ENCODE assay signal across 8 mouse cellular contexts in genomic region chr8:10006986-10007659, GRCm38 (mm10). TPM values are rescaled to one million over a fixed set of nuclear protein-coding genes. Genes with fewer than 3 reads are reported as not detected.
DNase-seq lines count a peak whose midpoint lies in the region; ATAC-seq and TF ChIP-seq lines count a peak whose summit lies in the region.

No protein-coding gene starts in this region.

- no peaks in the 10 kb centered on the region for H3K36me3 ChIP-seq in thymus, adult 2 months (ENCODE audit: control insufficient read depth, insufficient read depth, low read length)
- no peaks in the 10 kb centered on the region for H3K36me3 ChIP-seq in heart, embryonic 11.5 days (ENCODE audit: control insufficient read depth, insufficient read depth, low read length)
- H3K36me3 ChIP-seq in kidney, postnatal 0 days (ENCODE audit: insufficient read depth, low read length): no peaks in the 10 kb centered on the region
- no peaks in the 10 kb centered on the region for H3K36me3 ChIP-seq in liver, embryonic 14.5 days (replicated peaks; ENCODE audit: control insufficient read depth, insufficient read depth, low read depth)

- no peak for TF ChIP-seq CTCF in thymus, adult 2 months (IDR thresholded peaks at IDR 0.05; ENCODE audit: borderline replicate concordance, control insufficient read depth, extremely low read depth, insufficient read depth, low read length, poor library complexity)
- no peak for TF ChIP-seq CTCF in kidney, postnatal 0 days (IDR thresholded peaks at IDR 0.05; ENCODE audit: low read depth)
- TF ChIP-seq CTCF in liver, embryonic 14.5 days (IDR thresholded peaks at IDR 0.05; ENCODE audit: low read depth): no peak

- H3K27me3 ChIP-seq in thymus, adult 2 months (ENCODE audit: control insufficient read depth, insufficient read depth, low read length): no peaks in the 10 kb centered on the region; the same call in 1 of the 2 replicates
- peaks cover 8% of the 10 kb centered on the region; the same call in 1 of the 2 replicates for H3K27me3 ChIP-seq in heart, embryonic 11.5 days (ENCODE audit: control insufficient read depth, insufficient read depth, low read length)
- H3K27me3 ChIP-seq in kidney, postnatal 0 days (ENCODE audit: insufficient read depth, low read length): no peaks in the 10 kb centered on the region
- no peaks in the 10 kb centered on the region for H3K27me3 ChIP-seq in liver, embryonic 14.5 days (ENCODE audit: control insufficient read depth, insufficient read depth, low read length)

- no peak overlapping the region for H3K4me3 ChIP-seq in thymus, adult 2 months (ENCODE audit: control insufficient read depth, insufficient read depth, low read length)
- H3K4me3 ChIP-seq in heart, embryonic 11.5 days (ENCODE audit: low read depth, low read length): peak overlapping the region; percentile 41
- peak overlapping the region; percentile 39 for H3K4me3 ChIP-seq in kidney, postnatal 0 days (replicated peaks; ENCODE audit: low read depth, low read length)
- H3K4me3 ChIP-seq in liver, embryonic 14.5 days (ENCODE audit: insufficient read depth in 1 of 2, low read depth in 2 of 2, low read length in 2 of 2): peak overlapping the region in 1 of 2 experiments; percentile 7; a peak in 2 of 4 replicates

- TF ChIP-seq POLR2A in thymus, adult 2 months (IDR thresholded peaks at IDR 0.05; ENCODE audit: control insufficient read depth, extremely low read depth, insufficient read depth, low read length, poor library complexity): no peak

- DNase-seq in thymus, postnatal 4 days: peak; percentile 27
- DNase-seq in thymus, adult 2 months: no peak
- DNase-seq in cerebellum, postnatal 14 days: peak; percentile 55 to 61
- DNase-seq in kidney, postnatal 0 days (ENCODE audit: low spot score): peak; percentile 71
- DNase-seq in liver, embryonic 14.5 days (ENCODE audit: low read depth in 3 of 3, low spot score in 3 of 3): no peak
- DNase-seq in thymus, postnatal 10 days (ENCODE audit: low spot score in 2 of 2): no peak

- no peaks in the 10 kb centered on the region for H3K9me3 ChIP-seq in heart, embryonic 11.5 days (replicated peaks; ENCODE audit: control insufficient read depth, low read length)
- H3K9me3 ChIP-seq in kidney, postnatal 0 days (replicated peaks; ENCODE audit: low read length): no peaks in the 10 kb centered on the region
- H3K9me3 ChIP-seq in liver, embryonic 14.5 days (ENCODE audit: control insufficient read depth, low read length): no peaks in the 10 kb centered on the region

- WGBS in thymus, adult 2 months: 7% methylated on average over 29 of the region's 29 CpGs
- WGBS in heart, embryonic 11.5 days (ENCODE audit: insufficient replicate concordance): 4% methylated on average over 29 of the region's 29 CpGs
- WGBS in kidney, postnatal 0 days: 4% methylated on average over 29 of the region's 29 CpGs
- 4% methylated on average over 29 of the region's 29 CpGs for WGBS in liver, embryonic 14.5 days (ENCODE audit: insufficient replicate concordance)

- no peak overlapping the region for H3K27ac ChIP-seq in thymus, adult 2 months (ENCODE audit: control insufficient read depth, insufficient read depth, low read length)
- no peak overlapping the region for H3K27ac ChIP-seq in heart, embryonic 11.5 days (ENCODE audit: low read depth, low read length)
- H3K27ac ChIP-seq in kidney, postnatal 0 days: peak overlapping the region; percentile 81
- no peak overlapping the region for H3K27ac ChIP-seq in liver, embryonic 14.5 days

- H3K9ac ChIP-seq in heart, embryonic 11.5 days (ENCODE audit: low read depth, low read length): no peak overlapping the region
- H3K9ac ChIP-seq in kidney, postnatal 0 days (ENCODE audit: low read depth, low read length): peak overlapping the region; percentile 51
- no peak overlapping the region for H3K9ac ChIP-seq in liver, embryonic 14.5 days (replicated peaks)

- no peak for TF ChIP-seq EP300 in liver, embryonic 14.5 days (IDR thresholded peaks at IDR 0.05; ENCODE audit: low read depth)

- ATAC-seq in heart, embryonic 11.5 days (replicated peaks; ENCODE audit: insufficient number of reproducible peaks, low FRiP score, low TSS enrichment): peak; percentile 42; the same call in 1 of the 2 replicates
- ATAC-seq in kidney, postnatal 0 days (replicated peaks; ENCODE audit: low FRiP score, low read depth): peak; percentile 46; the same call in 1 of the 2 replicates
- no peak for ATAC-seq in liver, embryonic 14.5 days (ENCODE audit: insufficient read depth)
- ATAC-seq in neutrophil, adult 5-6 weeks (ENCODE audit: extremely low read depth, insufficient number of reproducible peaks, low FRiP score, poor library complexity, severe bottlenecking): peak; percentile 13; the same call in 1 of the 2 replicates

- H3K4me2 ChIP-seq in heart, embryonic 11.5 days: peak overlapping the region; percentile 78
- H3K4me2 ChIP-seq in kidney, postnatal 0 days (ENCODE audit: low read length): peak overlapping the region; percentile 80
- peak overlapping the region; percentile 2 for H3K4me2 ChIP-seq in liver, embryonic 14.5 days (ENCODE audit: low read depth)

- no peaks in the 10 kb centered on the region for H3K4me1 ChIP-seq in thymus, adult 2 months (replicated peaks; ENCODE audit: control insufficient read depth, insufficient read depth, low read length)
- H3K4me1 ChIP-seq in heart, embryonic 11.5 days (ENCODE audit: control insufficient read depth, insufficient read depth, low read length): no peaks in the 10 kb centered on the region
- peaks cover 8% of the 10 kb centered on the region; the same call in 1 of the 2 replicates for H3K4me1 ChIP-seq in kidney, postnatal 0 days (replicated peaks; ENCODE audit: insufficient read depth, low read length)
- H3K4me1 ChIP-seq in liver, embryonic 14.5 days (replicated peaks; ENCODE audit: control insufficient read depth in 2 of 2, insufficient read depth in 2 of 2, low read length in 1 of 2): no peaks in the 10 kb centered on the region

RNA-seq across cellular contexts. Expression of gene Tnfsf13b, which starts 0.9 kb away (rescaled TPM):
- 1.5 and 1.7 TPM in 2 replicates for polyA plus RNA-seq in thymus, adult 2 months (2012; rRNA removed)
- polyA plus RNA-seq in heart, embryonic 11.5 days (2014; fragmentation: Nextera tagmentation; extraction: Ambion mirVana): 0.40 TPM in 1 of 2 replicates, not detected in the other
- polyA plus RNA-seq in kidney, postnatal 0 days (2015; fragmentation: Nextera tagmentation; extraction: Ambion mirVana): 7.2 and 8.9 TPM in 2 replicates
- 0.17 and 0.21 TPM in 2 replicates for polyA plus RNA-seq in liver, embryonic 14.5 days (2012; rRNA removed)
- polyA plus RNA-seq in liver, embryonic 14.5 days (2014; fragmentation: Nextera tagmentation; extraction: Ambion mirVana): 0.15 TPM in 1 of 2 replicates, not detected in the other
- 13.0 and 15.4 TPM in 2 replicates for total RNA-seq in neutrophil, adult 5-6 weeks (2017)

RNA-seq across cellular contexts. Expression of gene Abhd13, which starts 29.6 kb away (rescaled TPM):
- 10.5 and 10.9 TPM in 2 replicates for polyA plus RNA-seq in thymus, adult 2 months (2012; rRNA removed)
- polyA plus RNA-seq in heart, embryonic 11.5 days (2014; fragmentation: Nextera tagmentation; extraction: Ambion mirVana): 13.9 and 17.2 TPM in 2 replicates
- 16.3 and 18.1 TPM in 2 replicates for polyA plus RNA-seq in kidney, postnatal 0 days (2015; fragmentation: Nextera tagmentation; extraction: Ambion mirVana)
- polyA plus RNA-seq in liver, embryonic 14.5 days (2012; rRNA removed): 2.1 and 2.7 TPM in 2 replicates
- 5.1 and 5.3 TPM in 2 replicates for polyA plus RNA-seq in liver, embryonic 14.5 days (2014; fragmentation: Nextera tagmentation; extraction: Ambion mirVana)
- 25.9 and 28.9 TPM in 2 replicates for total RNA-seq in neutrophil, adult 5-6 weeks (2017)

RNA-seq across cellular contexts. Expression of gene Lig4, which starts 29.6 kb away (rescaled TPM):
- 16.0 and 18.3 TPM in 2 replicates for polyA plus RNA-seq in thymus, adult 2 months (2012; rRNA removed)
- polyA plus RNA-seq in heart, embryonic 11.5 days (2014; fragmentation: Nextera tagmentation; extraction: Ambion mirVana): 4.3 and 5.4 TPM in 2 replicates
- polyA plus RNA-seq in kidney, postnatal 0 days (2015; fragmentation: Nextera tagmentation; extraction: Ambion mirVana): 4.1 and 5.0 TPM in 2 replicates
- 0.45 and 0.83 TPM in 2 replicates for polyA plus RNA-seq in liver, embryonic 14.5 days (2012; rRNA removed)
- 0.94 and 1.0 TPM in 2 replicates for polyA plus RNA-seq in liver, embryonic 14.5 days (2014; fragmentation: Nextera tagmentation; extraction: Ambion mirVana)
- total RNA-seq in neutrophil, adult 5-6 weeks (2017): 1.5 and 3.4 TPM in 2 replicates

Comparison
In these comparisons a context has a peak if more than half of its experiments do, and no peak if none do; other contexts are left out.
1. DNase-seq: peak in thymus, postnatal 4 days (single experiment), cerebellum, postnatal 14 days (2 of 2) and kidney, postnatal 0 days (single experiment); none in thymus, adult 2 months (single experiment), liver, embryonic 14.5 days (0 of 3) and thymus, postnatal 10 days (0 of 2).
2. H3K4me2 ChIP-seq: peak in every context shown above with its lines; median percentile 80 in kidney, postnatal 0 days; 78 in heart, embryonic 11.5 days; 2 in liver, embryonic 14.5 days.